Mouse (Mus musculus) thymus, postnatal 25 days (tissue): ENCODE results near the gene Tmem26.

ENCODE experiments used
- DNase-seq: peaks from one replicate; pipeline ENCODE4 v3.0.0; 2022

Gene Tmem26

GRCm38 (mm10) chr10:68759238-68759637 is 35.8 kb downstream of the Tmem26 start:
- no peak for DNase-seq

- no peak for DNase-seq
Measured at GRCm38 (mm10) chr10:68759789-68760188, 36.3 kb downstream of the Tmem26 start.

GRCm38 (mm10) chr10:68781067-68781868 is 57.8 kb downstream of the Tmem26 start:
- DNase-seq, result no peak

- DNase-seq, result no peak
Measured at GRCm38 (mm10) chr10:68782724-68783123, 59.3 kb downstream of the Tmem26 start.

GRCm38 (mm10) chr10:68783856-68784255 is 60.4 kb downstream of the Tmem26 start:
- DNase-seq, result no peak

GRCm38 (mm10) chr10:68784463-68784862 is 61.0 kb downstream of the Tmem26 start:
- DNase-seq, result no peak

GRCm38 (mm10) chr10:68795466-68795865 is 72.0 kb downstream of the Tmem26 start:
- DNase-seq, result no peak

GRCm38 (mm10) chr10:68799883-68800282 is 76.4 kb downstream of the Tmem26 start:
- DNase-seq, result no peak

- no peak for DNase-seq
Measured at GRCm38 (mm10) chr10:68800339-68800738, 76.9 kb downstream of the Tmem26 start.

GRCm38 (mm10) chr10:68806328-68806727 is 82.9 kb downstream of the Tmem26 start:
- DNase-seq, result no peak

GRCm38 (mm10) chr10:68810958-68811357 is 87.5 kb downstream of the Tmem26 start:
- DNase-seq, result no peak

GRCm38 (mm10) chr10:68812699-68813098 is 89.3 kb downstream of the Tmem26 start:
- DNase-seq, result no peak

GRCm38 (mm10) chr10:68817281-68817680 is 93.8 kb downstream of the Tmem26 start:
- no peak for DNase-seq

GRCm38 (mm10) chr10:68818065-68818759 is 94.8 kb downstream of the Tmem26 start:
- DNase-seq, result no peak

- DNase-seq, result no peak
Measured at GRCm38 (mm10) chr10:68824519-68824918, 101.1 kb downstream of the Tmem26 start.
